Mouse (Mus musculus) fat pad, adult 2 months (tissue): ENCODE results near the gene Gnat1.

ENCODE experiments used
- DNase-seq: peaks from one replicate; pipeline ENCODE4 v3.0.0-alpha.2; 2011; ENCODE audit warnings: low read depth, low spot score; ENCODE audit errors: extremely low read depth

Gene Gnat1

GRCm38 (mm10) chr9:107679501-107679900 is at the start of gene Gnat1:
Gene Gnat1, minus strand, starts transcription at chr9:107679712.
- no peak for DNase-seq

GRCm38 (mm10) chr9:107728919-107729670 is 49.6 kb upstream of the Gnat1 start:
- DNase-seq = no peak

GRCm38 (mm10) chr9:107727041-107727440 is 47.5 kb upstream of the Gnat1 start:
- no peak for DNase-seq

- no peak for DNase-seq
Measured at GRCm38 (mm10) chr9:107724796-107725195, 45.3 kb upstream of the Gnat1 start.

GRCm38 (mm10) chr9:107723794-107724531 is 44.5 kb upstream of the Gnat1 start:
- DNase-seq = no peak

- DNase-seq = no peak
Measured at GRCm38 (mm10) chr9:107723292-107723691, 43.8 kb upstream of the Gnat1 start.

GRCm38 (mm10) chr9:107718781-107719540 is 39.4 kb upstream of the Gnat1 start:
- no peak for DNase-seq

GRCm38 (mm10) chr9:107716951-107717350 is 37.4 kb upstream of the Gnat1 start:
- DNase-seq = no peak

- no peak for DNase-seq
Measured at GRCm38 (mm10) chr9:107715632-107716031, 36.1 kb upstream of the Gnat1 start.

- DNase-seq = no peak
Measured at GRCm38 (mm10) chr9:107714221-107714952, 34.9 kb upstream of the Gnat1 start.

GRCm38 (mm10) chr9:107709697-107710483 is 30.4 kb upstream of the Gnat1 start, which contains the start of gene Sema3f:
Gene Sema3f, minus strand, starts transcription at chr9:107710475.
- DNase-seq = no peak

GRCm38 (mm10) chr9:107709096-107709696 is 29.7 kb upstream of the Gnat1 start:
- no peak for DNase-seq

GRCm38 (mm10) chr9:107708439-107709095 is 29.1 kb upstream of the Gnat1 start:
- no peak for DNase-seq

GRCm38 (mm10) chr9:107707701-107708438 is 28.4 kb upstream of the Gnat1 start:
- no peak for DNase-seq

GRCm38 (mm10) chr9:107706781-107707211 is 27.3 kb upstream of the Gnat1 start:
- DNase-seq = no peak

GRCm38 (mm10) chr9:107703337-107704122 is 24.0 kb upstream of the Gnat1 start:
- DNase-seq = no peak

GRCm38 (mm10) chr9:107702606-107703185 is 23.2 kb upstream of the Gnat1 start:
- DNase-seq = no peak
